9 mouse cellular contexts compared by ENCODE assay signal in the genomic region with DNA sequence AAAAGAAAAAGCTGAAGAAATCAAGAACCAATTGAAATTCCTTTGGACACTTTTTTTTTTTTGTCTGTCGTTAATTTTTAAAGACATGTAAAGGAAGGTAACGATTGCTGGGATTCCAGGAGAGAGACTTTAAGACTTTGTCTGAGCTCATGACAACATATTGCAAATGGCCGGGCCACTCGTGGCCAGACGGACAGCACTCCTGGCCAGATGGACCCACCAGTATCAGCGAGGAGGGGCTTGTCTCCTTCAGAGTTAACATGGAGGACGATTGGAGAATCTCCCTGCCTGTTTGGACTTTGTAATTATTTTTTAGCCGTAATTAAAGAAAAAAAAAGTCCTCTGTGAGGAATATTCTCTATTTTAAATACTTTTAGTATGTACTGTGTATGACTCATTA. TPM values are rescaled to one million over a fixed set of nuclear protein-coding genes. Genes with fewer than 3 reads are reported as not detected.
DNase-seq lines count a peak whose midpoint lies in the region; ATAC-seq and TF ChIP-seq lines count a peak whose summit lies in the region.
"Had no signal": no experiment of that assay in that cellular context is flagged by ENCODE, and none has a peak within 500 bp of the region (broad histone marks: within the 10 kb centered on the region; RNA-seq: fewer than 3 reads in every experiment).

No protein-coding gene starts in this region.

- H3K27ac ChIP-seq in left cerebral cortex, adult 2 months: no peak overlapping the region
- H3K27ac ChIP-seq in forebrain, embryonic 10.5 days: 0 out of 2 replicates have a peak overlapping the region, but pooled peaks have one; percentile 95
- H3K27ac ChIP-seq in intestine, embryonic 16.5 days (ENCODE audit: low read length): no peak overlapping the region; the same call in 1 of the 2 replicates
- H3K27ac ChIP-seq: liver, embryonic 14.5 days had no signal

- H3K4me3 ChIP-seq in left cerebral cortex, adult 2 months: peak overlapping the region; percentile 42
- peak overlapping the region; percentile 94 for H3K4me3 ChIP-seq in forebrain, embryonic 10.5 days
- H3K4me3 ChIP-seq in intestine, embryonic 16.5 days (ENCODE audit: low read length): peak overlapping the region; percentile 61

- peaks cover 69% of the 10 kb centered on the region for H3K4me1 ChIP-seq in forebrain, embryonic 10.5 days
- peaks cover 20% of the 10 kb centered on the region for H3K4me1 ChIP-seq in intestine, embryonic 16.5 days (ENCODE audit: control insufficient read depth, insufficient read depth, low read length)

- H3K9me3 ChIP-seq in forebrain, embryonic 10.5 days: no peaks in the 10 kb centered on the region
- H3K9me3 ChIP-seq in intestine, embryonic 16.5 days (ENCODE audit: control insufficient read depth, low read length): no peaks in the 10 kb centered on the region

- intact Hi-C loops in left cerebral cortex, adult 2 months (cut with DNase I): no loop called here

- H3K4me2 ChIP-seq in intestine, embryonic 16.5 days (ENCODE audit: low read depth, low read length): peak overlapping the region; percentile 62

- no peak for TF ChIP-seq CTCF in left cerebral cortex, adult 2 months (IDR thresholded peaks at IDR 0.05)

- peak overlapping the region; percentile 36; the same call in 1 of the 2 replicates for H3K9ac ChIP-seq in intestine, embryonic 16.5 days (ENCODE audit: low read depth, low read length)
- H3K9ac ChIP-seq: liver, embryonic 14.5 days had no signal

- peaks cover 29% of the 10 kb centered on the region for H3K27me3 ChIP-seq in forebrain, embryonic 10.5 days (ENCODE audit: poor library complexity, severe bottlenecking)
- H3K27me3 ChIP-seq in intestine, embryonic 16.5 days (replicated peaks; ENCODE audit: control insufficient read depth, insufficient read depth, low read length): peaks cover 7% of the 10 kb centered on the region; the same call in 1 of the 2 replicates

- DNase-seq in left cerebral cortex, adult 2 months (ENCODE audit: extremely low spot score in 1 of 2, low spot score in 2 of 2): no peak
- DNase-seq in left cerebral cortex, adult 11 months (ENCODE audit: low spot score): no peak
- DNase-seq in forebrain, embryonic 10.5 days (ENCODE audit: extremely low spot score, low spot score): no peak
- DNase-seq in retina, postnatal 1 day: peak; percentile 64
- DNase-seq in spleen, postnatal 10 days (ENCODE audit: low spot score in 2 of 2): no peak
- no peak for DNase-seq in urinary bladder, postnatal 25 days (ENCODE audit: low spot score)
- DNase-seq in thymus, postnatal 10 days (ENCODE audit: low spot score in 2 of 2): no peak

- H3K36me3 ChIP-seq in forebrain, embryonic 10.5 days (replicated peaks): peaks cover 32% of the 10 kb centered on the region
- no peaks in the 10 kb centered on the region for H3K36me3 ChIP-seq in intestine, embryonic 16.5 days (ENCODE audit: control insufficient read depth, insufficient read depth, low read length)

- ATAC-seq in intestine, embryonic 16.5 days: no peak

- WGBS in forebrain, embryonic 10.5 days: 29% methylated on average over 8 of the region's 8 CpGs
- WGBS in intestine, embryonic 16.5 days: 36% methylated on average over 8 of the region's 8 CpGs

RNA-seq across cellular contexts. Expression of a gene that starts 3.6 kb away (rescaled TPM):
- total RNA-seq in left cerebral cortex, adult 2 months (2021): 10 to 100 TPM; 18.7 to 26.3 TPM
- 98.1 and 108 TPM in 2 replicates for polyA plus RNA-seq in forebrain, embryonic 10.5 days (2016; fragmentation: Nextera tagmentation; extraction: Ambion mirVana)
- polyA plus RNA-seq in intestine, embryonic 16.5 days (2015; fragmentation: Nextera tagmentation; extraction: Ambion mirVana): 25.5 and 26.5 TPM in 2 replicates

Comparison
In these comparisons a context has a peak if more than half of its experiments do, and no peak if none do; other contexts are left out.
1. H3K4me3 ChIP-seq: peak in every context shown above with its lines; median percentile 94 in forebrain, embryonic 10.5 days; 61 in intestine, embryonic 16.5 days; 42 in left cerebral cortex, adult 2 months.